Mouse (Mus musculus) cerebellum, postnatal 14 days (tissue): ENCODE results near the gene Ppp1r9b.
"Not testable (repeated sequence)": the region's sequence is repeated elsewhere in the genome, so short reads cannot be mapped to it uniquely, and the experiment has no call there.

Experiments
- DNase-seq, 2 experiments: peaks; one replicate each; pipeline ENCODE4 v3.0.0; 2021; ENCODE audit warnings: mixed read lengths in 2 of 2

Ppp1r9b gene

GRCm38 (mm10) chr11:94990749-94991577 is at the start of gene Ppp1r9b:
Gene Ppp1r9b, plus strand, starts transcription at chr11:94991035.
- DNase-seq: peak; percentile 96

DNA sequence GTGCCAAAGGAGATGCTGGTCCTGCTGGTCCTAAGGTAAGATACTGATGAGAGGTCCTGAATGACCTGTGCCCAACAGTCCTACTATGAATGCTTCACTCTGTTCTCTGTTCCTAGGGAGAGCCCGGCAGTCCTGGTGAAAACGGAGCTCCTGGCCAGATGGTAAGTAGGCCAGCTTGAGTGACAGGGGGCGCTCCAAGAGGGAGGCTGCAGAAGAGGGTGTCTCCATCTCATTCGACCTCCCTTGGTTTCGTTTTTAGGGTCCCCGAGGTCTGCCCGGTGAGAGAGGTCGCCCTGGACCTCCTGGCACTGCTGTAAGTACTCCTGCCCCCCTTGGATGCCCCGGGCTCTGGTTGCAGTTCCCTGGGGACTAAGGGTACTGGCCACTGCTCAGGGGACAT is 49.7 kb upstream of the Ppp1r9b start:
- no peak for DNase-seq

- no peak for DNase-seq
Measured at GRCm38 (mm10) chr11:94941776-94942175, 49.1 kb upstream of the Ppp1r9b start.

DNA sequence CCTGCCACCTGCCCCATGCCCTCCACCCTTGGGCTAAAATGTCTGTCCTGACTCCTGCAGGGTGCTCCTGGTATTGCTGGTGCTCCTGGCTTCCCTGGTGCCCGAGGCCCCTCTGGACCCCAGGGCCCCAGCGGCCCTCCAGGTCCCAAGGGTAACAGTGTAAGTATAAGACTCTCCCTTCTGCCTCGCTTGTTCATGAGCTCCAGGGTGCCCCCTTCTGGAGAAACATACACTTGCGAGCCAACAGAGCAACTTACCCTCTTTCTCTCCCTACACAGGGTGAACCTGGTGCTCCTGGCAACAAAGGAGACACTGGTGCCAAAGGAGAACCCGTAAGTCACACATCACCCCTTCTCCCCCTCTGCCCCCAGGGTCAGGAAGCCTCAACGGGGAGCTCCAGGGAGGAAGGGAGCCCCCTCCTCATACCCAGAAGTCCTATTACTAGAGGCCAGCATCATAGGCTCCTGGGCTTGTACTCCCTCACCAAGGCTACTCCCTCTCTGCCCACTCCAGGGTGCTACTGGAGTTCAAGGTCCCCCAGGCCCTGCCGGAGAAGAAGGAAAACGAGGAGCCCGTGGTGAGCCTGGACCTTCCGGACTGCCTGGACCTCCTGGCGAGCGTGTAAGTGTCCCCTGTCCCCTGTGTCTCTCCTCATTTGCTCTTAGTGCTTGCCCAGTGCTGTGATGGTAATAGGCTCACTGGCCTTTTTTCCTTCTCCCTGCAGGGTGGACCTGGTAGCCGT is 48.4 kb upstream of the Ppp1r9b start:
- DNase-seq: peak in 1 of 2 experiments; percentile 67

DNA sequence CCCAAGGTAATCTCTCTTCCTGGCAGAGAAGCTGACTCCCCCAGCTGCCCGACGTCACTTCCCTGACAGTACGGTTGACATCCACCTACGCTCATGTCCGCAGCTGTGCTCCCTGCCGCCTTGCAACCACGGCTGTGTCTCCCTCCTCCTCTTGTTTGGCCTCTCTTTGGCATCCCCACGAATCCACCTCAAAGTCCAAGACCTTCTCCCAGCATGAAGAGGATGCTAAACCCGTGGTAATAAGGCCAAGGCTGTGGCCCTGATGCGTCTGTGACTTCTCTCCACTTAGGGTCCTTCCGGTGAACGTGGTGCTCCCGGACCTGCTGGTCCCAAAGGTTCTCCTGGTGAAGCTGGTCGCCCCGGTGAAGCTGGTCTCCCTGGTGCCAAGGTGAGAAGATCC is 47.8 kb upstream of the Ppp1r9b start:
- DNase-seq: no peak

DNA sequence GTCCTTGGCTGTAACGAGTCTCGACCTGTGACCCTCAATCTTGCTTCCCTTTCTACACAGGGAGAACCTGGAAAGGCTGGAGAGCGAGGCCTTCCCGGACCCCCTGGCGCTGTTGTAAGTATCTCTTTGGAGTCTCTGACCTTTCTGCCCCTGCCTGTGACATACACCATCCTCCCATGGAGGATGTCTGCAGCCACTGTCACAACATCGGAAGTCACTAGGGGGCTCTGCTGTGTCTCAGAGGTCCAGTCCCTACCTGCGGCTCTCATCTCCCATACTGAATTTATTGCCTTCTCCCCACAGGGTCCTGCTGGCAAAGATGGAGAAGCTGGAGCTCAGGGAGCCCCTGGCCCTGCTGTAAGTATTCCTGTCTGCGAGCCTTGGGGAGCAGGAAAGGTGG is 46.5 kb upstream of the Ppp1r9b start:
- no peak for DNase-seq

DNA sequence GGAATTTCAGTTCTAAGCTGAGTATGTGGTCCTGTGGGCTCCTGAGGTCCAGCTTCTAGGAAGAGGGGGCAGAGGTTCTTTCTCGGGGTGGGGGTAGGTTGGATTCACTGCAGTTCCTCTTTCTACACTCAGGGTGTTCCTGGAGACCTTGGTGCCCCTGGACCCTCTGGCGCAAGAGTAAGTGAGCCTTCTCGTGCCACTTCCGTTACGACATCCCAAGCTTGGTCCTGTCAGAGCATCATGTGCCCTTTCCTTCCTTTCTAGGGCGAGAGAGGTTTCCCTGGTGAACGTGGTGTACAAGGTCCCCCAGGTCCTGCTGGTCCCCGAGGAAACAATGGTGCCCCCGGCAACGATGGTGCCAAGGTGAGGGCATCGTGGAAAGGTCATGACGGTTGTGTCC is 45.6 kb upstream of the Ppp1r9b start:
- DNase-seq: no peak

- no peak for DNase-seq
Measured at GRCm38 (mm10) chr11:94952169-94952568, 38.7 kb upstream of the Ppp1r9b start.

GRCm38 (mm10) chr11:94955103-94955502 is 35.7 kb upstream of the Ppp1r9b start:
- no peak for DNase-seq

DNA sequence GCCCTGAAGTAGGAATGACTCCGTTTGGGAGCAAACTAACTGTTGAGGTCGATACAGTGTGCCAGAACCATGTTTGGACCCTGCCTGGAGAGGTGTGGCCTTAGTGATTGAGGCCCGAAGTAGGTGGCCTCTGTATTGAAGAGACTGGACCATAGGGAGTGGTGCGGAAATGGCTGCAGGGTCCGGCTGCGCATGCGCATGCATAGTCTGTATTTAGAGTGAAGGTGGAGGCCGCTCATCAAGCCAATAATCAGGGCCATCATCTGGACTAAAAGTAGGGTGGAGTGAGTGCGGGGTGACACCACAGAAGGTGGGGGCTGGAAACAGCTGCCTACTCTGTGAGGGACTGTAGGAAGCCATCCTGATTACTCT is 33.2 kb upstream of the Ppp1r9b start:
- peak in 1 of 2 experiments; percentile 54 for DNase-seq

DNA sequence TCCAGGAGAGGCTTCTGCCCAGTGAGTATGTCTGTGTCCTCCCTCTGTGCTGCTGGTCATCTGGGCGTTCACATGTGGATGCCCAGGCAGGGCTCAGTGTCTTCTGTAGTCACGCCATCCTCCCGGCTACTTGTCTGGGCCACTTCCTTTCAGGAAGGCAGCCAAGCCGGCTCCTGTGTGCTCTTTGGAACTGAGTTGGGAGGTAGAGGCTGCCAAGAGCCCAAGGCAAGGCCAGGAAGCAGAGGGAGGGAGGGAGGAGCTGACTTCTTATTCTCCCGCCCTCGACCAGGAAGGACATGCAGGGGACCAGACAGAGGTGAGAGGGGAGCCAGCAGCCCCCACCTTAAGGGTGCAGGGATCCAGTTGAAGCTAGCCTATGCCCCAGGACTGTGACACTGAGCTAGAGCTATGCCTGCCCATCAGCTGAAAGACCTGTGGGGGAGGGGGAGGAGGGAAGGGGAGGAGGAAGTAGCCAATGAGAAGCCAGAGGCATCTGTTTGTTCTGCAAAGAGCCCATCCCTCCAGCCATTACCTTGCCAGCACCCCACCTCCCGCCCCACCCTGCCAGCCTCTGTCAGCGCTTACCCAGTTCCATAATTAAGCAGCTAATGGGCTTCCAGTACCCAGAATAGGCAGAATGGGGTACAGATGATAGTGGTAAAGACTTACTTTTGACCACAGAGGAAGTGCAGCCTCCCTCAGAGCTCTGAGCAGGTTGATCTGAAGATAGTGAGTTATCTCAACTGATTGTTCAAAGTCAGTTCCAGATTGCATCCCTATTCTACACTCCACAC is 32.6 kb upstream of the Ppp1r9b start:
- peak; percentile 87 to 90 for DNase-seq

GRCm38 (mm10) chr11:94962534-94963101 is 28.2 kb upstream of the Ppp1r9b start:
- DNase-seq: no peak

DNA sequence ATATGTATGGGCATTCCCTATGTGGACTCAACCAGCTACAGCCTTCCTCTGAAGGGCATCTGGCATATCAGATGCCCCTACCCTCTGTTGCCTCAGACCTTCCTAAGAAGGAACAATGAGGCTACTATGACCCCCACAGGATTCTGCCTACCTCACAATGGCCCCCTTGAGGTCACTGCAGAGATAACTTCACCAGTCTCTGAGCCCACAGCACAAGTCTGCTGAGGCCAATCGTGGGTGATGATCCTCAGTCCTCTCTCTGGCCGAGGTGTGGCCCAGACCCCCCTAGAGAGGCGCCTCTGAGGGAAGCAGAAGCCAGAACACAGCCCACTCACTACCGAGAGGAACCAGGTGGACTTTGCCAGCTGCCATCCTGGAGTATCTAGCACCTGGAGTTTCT is 23.4 kb upstream of the Ppp1r9b start, which contains the start of gene Hils1:
Hils1 (plus strand) TSS at position 175 of the 400 bp plus-strand sequence.
- no peak for DNase-seq

- DNase-seq: peak in 1 of 2 experiments; percentile 31
Measured at GRCm38 (mm10) chr11:94968187-94968586, 22.6 kb upstream of the Ppp1r9b start.

DNA sequence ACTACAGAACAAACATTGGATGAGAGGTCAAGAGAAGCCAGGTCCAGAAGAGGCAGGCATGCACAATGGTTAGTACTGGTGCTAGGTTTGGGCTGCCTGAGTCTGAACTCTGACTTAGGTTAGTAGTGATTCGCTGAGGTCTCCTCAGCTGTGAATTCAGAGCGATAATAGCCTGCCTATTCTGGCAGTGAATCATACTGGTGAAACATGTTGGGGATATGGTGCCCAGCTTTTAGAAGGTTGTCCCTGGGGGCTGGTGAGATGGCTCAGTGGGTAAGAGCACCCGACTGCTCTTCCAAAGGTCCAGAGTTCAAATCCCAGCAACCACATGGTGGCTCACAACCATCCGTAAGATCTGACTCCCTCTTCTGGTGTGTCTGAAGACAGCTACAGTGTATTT is 21.1 kb upstream of the Ppp1r9b start:
- not testable (repeated sequence) for DNase-seq

DNA sequence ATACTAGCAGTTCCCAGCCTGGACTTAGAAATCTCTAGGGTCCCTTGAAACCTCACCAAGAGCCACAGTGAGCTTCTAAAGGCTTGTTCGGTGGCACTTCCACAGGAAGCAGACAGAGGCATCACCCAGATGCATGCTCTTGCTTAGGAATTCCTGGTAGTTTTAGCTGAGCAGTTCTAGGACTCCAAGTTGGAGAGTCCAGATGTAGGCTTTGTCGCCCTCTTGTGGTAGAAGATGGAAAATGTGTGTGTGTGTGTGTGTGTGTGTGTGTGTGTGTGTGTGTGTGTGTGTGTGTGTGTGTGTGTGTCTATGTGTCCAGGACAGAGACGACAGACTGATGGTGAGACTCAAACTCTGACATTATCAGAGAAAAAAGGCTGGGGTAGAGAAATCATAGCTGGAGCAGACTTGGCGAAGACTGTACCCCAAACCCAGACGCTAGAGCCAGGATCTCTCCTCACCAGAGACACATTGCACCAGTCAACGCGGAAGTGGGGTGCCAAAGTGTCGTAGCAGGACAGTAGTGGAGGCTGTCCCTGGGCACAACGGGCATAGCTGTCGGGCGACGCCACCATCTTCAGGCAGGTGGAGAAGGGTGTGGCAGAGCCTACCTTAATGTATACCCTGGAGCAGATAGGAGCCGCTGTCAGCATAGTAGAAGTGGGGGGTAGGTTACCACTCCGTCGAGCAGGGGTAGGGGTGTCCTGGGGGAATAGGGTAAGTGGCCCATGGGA is 20.5 kb upstream of the Ppp1r9b start:
- peak; percentile 89 to 91 for DNase-seq

DNA sequence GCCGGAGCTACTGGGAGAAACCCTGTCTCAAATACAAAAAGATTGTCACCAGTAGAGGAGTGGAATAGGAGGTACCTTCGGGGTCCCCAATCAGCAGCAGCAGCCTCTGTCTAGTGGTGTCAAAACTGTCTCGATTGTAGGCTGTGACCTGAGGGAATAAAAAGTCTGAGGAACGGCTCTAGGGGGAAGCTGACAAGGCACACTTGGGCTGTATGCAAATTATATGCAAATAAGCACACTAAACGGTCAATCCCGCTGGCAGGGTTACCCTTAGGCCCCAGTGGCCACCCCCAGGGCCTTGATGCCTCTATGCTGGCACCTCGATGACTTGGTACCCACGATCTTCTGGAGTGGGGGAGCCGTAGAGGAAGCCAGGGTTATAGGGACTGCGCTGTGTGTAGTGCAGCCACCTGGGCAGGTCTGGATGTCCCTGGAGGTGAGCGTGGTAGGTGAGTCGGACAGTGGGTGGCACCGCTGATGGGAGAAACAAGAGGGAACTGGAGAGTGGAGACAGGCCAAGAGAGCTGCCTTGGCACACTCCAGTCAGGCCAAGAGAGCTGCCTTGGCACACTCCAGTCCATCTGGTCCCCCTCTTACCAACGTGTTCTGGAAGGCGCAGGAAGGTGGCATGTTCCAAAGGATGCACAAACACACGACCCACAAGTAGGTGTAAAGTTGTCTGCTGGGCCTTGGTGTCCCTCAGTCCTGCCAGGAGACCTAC is 18.8 kb upstream of the Ppp1r9b start:
- DNase-seq: peak; percentile 60 to 67

GRCm38 (mm10) chr11:94972887-94973286 is 17.9 kb upstream of the Ppp1r9b start:
- peak in 1 of 2 experiments; percentile 19 for DNase-seq

- peak in 1 of 2 experiments; percentile 36 for DNase-seq
Measured at GRCm38 (mm10) chr11:94973313-94973712, 17.5 kb upstream of the Ppp1r9b start.

DNA sequence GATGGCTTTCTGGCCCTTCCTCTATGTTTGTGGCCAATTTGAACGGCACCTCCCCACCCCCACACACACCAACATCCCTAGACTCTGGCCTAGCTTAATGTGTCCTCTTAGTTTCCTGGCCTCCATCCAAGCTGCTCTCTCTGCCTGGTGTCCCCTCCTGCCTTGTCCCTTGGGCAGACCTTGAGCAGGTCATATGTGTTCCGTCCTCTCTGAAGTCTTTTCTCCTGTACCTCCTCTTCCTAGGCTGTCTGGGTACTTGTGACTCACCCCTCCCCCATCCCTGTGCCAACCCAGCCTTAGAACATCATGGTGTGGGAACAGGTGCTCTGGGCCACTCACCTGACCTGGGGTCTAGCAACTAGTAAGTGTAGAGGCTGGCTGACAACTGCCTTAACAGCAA is 15.9 kb upstream of the Ppp1r9b start:
- DNase-seq: peak in 1 of 2 experiments; percentile 35

- DNase-seq: peak in 1 of 2 experiments; percentile 17
Measured at GRCm38 (mm10) chr11:94976199-94976598, 14.6 kb upstream of the Ppp1r9b start, which contains the start of gene Sgca. Gene Sgca, minus strand, starts transcription at chr11:94976327.
